Mouse (Mus musculus) kidney, adult 18-20 months (tissue): ENCODE data around the gene Trim34b.
"Not testable (repeated sequence)": the region's sequence is repeated elsewhere in the genome, so short reads cannot be mapped to it uniquely, and the experiment has no call there.

Source experiments
- DNase-seq: peaks from one replicate; pipeline ENCODE4 v3.0.0; 2021

Gene Trim34b

DNA sequence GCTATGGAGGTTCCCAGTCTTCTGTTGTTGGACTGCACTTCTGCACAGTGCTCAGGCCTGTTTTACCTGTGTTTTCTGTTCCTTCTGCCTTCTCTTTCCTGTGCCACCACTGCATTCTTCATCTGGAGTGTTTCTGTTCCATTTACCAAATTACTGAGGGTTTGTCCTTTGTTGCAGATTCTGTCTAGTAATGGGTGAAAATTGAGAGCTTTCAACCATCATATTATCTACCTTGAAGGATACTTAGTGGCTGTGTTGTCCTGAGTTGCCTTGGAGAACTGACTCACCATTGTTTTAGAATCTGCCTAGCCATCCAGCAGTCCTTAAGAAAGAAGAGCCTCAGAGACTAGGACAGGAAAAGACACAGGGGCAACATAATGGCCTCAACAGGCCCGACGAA lies at the start of gene Trim34b:
Gene Trim34b, plus strand, starts transcription at position 301 of the 400 bp plus-strand sequence.
- DNase-seq = not testable (repeated sequence)

DNA sequence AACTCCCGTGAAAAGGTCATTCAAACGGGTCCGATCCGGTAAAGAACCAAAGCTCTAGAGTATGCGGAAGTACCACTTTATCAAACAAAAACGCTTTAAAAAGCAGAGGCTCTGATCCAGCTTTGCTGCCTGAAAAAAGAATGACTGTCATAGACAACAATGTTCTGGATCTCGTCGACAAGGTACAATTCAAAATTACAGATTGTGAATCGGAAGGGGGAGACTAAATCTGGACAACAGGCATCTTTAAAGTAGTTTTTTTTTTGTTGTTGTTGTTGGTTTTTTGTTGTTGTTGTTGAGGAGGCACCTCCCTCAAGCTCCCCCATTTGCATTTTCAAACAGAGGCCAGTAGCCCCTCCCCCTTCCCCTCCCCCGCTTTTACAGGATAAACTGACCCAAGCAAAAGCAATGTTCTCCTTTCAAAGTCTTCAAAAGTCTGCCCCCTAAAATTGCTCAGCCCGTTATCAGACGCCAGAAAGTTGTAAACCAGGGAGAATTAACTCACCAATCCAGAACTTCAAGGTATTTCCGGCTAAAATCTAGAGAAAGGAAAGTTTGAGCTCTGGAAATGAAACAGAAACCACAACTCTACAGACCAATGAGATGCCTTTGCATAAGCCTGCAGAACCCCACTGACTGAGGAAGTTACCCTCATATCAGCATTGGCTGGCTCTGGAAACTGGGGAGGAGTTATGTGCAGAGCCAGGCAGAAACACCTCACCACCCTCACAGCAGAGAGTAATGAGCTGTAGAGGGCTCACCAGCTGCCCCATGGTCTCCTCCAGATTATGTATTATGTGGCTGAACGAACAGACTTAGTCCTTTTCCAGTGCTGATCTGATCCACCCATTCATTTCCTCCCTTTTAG lies 41.5 kb upstream of the Trim34b start, which contains the start of gene Trim5:
Gene Trim5, minus strand, starts transcription at position 519 of the 868 bp plus-strand sequence.
- peak; percentile 11 for DNase-seq

DNA sequence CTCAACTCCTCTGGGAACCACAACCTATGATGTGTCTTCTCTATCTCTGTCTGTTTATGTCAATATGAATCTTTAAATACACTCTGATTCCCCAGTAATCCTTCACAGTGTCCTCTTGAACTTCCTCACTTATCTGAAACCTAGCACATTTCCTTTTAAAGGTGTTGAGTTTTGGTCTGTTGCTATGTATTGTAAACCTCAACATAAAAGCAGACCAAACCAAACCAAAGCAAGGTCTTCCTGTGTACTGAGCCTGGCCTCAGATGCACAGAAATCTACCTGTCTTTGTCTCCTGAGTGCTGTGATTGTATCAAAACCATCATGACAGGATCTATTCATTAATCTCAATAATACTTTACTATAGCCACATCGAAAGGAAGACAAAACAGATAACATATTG lies 38.6 kb upstream of the Trim34b start:
- no peak for DNase-seq

DNA sequence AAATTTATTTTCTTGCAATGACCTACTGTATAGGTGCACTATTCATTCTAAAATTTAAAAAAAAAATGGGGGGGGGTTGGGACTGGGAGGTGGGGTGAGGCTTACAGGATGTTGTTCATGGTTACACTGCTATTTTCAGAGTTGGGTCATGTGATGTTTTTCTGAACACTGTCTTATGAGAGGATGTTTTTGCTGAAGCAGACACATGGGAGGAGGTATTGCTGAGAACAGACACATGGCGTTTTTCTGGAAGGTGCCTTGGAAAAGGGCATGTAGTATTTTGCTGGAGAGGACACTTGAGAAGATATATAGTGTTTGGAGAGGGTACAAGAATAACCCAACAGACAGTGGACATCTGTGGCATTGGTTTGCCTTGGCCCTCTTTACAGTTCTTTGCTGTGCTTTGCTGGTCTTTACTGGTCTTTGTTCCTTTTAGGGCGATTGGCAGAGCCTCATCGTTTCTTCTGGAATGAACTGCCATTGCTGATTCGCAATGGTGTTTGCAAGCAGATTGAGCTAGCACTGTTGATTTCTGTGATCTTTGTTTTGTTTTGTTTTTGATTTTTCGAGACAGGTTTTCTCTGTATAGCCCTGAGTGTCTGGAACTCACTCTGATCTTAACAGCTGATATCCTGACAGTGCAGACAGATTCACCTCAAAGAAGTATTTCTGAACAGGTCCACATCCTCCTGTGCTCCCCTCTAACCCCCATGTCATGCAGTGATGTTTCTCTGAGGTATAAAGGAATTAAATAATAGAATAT lies 37.5 kb upstream of the Trim34b start:
- DNase-seq = no peak

DNA sequence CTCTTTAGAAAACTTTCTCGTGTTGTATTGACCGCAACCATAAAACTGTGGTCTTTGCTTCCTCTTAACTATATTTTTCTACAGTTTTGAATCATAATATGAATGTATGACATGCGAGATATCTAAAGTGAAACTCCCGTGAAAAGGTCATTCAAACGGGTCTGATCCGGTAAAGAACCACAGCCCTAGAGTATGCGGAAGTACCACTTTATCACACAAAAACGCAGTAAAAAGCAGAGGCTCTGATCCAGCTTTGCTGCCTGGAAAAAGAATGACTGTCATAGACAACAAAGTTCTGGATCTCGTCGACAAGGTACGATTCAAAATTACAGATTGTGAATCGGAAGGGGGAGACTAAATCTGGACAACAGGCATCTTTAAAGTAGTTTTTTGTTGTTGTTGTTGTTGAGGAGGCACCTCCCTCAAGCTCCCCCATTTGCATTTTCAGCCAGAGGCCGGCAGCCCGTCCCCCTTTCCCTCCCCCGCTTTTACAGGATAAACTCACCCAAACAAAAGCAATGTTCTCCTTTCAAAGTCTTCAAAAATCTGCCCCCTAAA lies 14.4 kb upstream of the Trim34b start:
- peak; percentile 7 for DNase-seq

DNA sequence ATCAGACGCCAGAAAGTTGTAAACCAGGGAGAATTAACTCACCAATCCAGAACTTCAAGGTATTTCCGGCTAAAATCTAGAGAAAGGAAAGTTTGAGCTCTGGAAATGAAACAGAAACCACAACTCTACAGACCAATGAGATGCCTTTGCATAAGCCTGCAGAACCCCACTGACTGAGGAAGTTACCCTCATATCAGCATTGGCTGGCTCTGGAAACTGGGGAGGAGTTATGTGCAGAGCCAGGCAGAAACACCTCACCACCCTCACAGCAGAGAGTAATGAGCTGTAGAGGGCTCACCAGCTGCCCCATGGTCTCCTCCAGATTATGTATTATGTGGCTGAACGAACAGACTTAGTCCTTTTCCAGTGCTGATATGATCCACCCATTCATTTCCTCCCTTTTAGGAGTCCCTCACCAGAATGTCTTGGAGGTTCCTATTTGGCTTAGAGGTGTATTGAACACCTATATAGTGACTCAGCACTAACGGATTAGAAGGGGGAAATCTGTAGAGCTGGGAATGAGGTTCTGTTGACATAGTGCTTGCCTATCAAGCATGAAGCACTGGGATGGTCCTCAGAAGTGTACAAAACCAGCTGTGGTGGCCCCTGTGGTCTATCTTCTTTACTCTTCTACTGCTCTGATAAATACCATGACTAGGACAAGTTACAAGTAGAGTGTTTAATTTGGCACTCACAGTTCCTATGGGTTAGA lies 13.7 kb upstream of the Trim34b start, which contains the start of gene Trim12a:
Gene Trim12a, minus strand, starts transcription at position 98 of the 712 bp plus-strand sequence.
- not testable (repeated sequence) for DNase-seq

DNA sequence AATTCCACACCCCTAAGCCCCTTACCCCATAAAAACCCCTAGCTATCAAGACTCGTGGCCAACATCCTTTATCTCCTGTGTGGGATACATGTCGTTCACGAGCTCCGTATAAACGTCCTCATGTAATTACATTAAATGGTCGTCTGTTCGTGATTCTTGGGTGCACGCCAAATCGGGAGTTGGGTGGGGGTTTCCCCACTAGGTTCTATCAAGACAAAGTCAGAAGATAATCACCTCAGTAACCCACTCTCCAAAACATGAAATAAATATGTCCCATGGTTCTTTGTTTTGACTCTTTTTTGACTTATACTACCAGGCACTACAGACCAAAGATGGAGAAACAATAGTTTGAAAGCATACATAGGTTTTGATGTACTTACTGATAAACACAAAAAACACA lies 7.2 kb upstream of the Trim34b start:
- no peak for DNase-seq

DNA sequence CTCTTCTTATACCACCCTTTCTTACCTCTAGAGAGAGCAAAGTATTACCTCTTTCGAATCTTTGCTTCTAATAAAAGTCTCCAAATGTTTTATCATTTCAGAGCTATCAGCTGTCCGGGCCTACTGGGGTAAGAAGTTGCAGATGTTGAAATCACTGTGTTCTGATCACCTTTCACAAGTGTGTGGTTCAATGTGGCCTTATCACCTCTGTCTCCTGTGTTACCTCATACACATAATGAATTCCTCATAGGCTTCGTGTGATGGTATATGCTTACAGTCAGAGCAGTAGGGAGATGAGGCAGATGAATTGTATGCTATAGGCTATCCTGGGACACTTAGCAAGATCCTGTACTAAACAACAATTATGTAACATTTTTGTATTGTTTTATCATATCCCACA lies 6.3 kb downstream of the Trim34b start:
- DNase-seq = not testable (repeated sequence)

DNA sequence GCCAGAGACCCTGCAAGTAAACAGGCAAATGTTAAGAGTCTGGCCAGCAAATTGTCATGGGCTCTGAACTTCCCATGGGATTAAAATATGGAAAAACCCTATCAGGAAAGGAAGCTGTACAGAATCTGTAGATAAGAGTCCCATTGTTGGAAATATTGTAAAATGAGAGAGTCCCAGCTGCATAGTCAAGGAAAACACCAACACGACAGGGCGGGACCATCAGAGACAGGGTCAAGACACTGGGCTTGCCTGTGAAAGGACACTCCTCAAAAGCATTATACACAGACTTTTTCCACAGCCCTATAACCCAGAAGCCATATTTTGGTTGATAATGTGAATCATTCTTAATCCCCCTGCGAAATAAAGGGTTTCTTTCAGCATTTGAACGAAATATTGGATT lies 11.5 kb downstream of the Trim34b start:
- not testable (repeated sequence) for DNase-seq

DNA sequence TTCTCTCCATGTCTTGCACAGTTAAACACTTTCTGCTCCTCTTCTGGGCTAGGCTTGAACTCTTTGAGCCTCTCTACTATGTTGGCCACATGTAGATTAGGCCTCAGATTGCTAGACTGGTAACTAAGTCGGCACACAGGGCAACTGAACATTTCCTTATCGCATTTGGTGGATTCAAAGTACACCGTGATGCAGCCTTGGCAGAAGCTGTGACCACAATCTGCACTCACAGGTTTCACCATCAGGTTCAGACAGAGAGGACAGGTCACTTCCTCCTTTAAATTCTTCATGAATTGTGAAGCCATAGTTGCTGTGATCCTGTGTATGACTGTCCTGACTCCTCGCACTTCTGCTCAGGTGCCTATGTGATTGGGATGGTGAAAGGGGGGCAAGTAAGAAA lies 18.8 kb downstream of the Trim34b start:
- DNase-seq = not testable (repeated sequence)

DNA sequence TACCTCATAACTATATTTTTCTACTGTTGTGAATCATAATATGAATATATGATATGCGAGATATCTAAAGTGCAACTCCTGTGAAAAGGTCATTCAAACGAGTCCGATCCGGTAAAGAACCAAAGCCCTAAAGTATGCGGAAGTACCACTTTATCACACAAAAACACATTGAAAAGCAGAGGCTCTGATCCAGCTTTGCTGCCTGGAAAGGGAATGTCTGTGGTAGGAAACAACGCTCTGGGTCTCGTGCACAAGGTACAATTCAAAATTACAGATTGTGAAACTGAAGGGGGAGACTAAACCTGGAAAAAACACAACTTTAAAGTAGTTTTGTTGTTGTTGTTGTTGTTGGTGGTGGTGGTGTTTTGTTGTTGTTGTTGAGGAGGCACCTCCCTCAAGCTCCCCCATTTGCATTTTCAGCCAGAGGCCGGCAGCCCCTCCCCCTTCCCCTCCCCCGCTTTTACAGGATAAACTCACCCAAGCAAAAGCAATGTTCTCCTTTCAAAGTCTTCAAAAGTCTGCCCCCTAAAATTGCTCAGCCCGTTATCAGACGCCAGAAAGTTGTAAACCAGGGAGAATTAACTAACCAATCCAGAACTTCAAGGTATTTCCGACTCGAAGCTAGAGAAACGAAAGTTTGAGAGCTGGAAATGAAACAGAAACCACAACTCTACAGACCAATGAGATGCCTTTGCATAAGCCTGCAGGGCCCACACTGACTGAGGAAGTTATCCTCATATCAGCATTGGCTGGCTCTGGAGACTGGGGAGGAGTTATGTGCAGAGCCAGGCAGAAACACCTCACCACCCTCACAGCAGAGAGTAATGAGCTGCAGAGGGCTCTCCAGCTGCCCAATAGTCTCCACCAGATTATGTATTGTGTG lies 23.7 kb downstream of the Trim34b start, which contains the start of gene Trim12c:
Gene Trim12c, minus strand, starts transcription at position 646 of the 883 bp plus-strand sequence.
- peak; percentile 68 for DNase-seq

DNA sequence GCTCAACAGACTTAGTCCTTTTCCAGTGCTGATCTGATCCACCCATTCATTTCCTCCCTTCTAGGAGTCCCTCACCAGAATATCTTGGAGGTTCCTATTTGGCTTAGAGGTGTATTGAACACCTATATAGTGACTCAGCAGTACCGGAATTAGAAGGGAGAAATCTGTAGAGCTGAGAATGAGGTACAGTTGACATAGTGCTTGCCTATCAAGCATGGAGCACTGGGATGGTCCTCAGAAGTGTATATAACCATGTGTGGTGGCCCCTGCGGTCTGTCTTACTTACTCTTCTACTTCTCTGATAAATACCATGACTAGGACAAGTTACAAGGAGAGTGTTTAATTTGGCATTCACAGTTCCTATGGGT lies 24.3 kb downstream of the Trim34b start:
- no peak for DNase-seq

DNA sequence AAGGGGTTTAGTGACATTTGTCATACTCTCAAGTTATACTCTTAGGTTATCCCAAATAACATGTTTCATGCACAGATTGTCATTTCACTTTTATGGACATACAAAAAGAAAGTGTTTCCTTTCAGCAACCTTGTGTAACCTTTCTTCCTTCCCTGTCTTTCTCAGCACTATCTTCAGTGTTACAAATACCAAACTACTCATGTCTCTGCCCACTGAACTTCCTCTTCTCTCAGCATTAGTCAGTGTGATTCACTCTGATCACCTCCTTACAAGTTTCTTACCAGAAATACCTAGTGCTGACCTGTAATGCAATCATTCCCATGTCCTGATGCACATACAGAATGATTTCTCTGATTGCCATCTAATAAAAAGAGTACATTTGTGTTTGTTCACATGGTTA lies 37.1 kb downstream of the Trim34b start:
- no peak for DNase-seq

DNA sequence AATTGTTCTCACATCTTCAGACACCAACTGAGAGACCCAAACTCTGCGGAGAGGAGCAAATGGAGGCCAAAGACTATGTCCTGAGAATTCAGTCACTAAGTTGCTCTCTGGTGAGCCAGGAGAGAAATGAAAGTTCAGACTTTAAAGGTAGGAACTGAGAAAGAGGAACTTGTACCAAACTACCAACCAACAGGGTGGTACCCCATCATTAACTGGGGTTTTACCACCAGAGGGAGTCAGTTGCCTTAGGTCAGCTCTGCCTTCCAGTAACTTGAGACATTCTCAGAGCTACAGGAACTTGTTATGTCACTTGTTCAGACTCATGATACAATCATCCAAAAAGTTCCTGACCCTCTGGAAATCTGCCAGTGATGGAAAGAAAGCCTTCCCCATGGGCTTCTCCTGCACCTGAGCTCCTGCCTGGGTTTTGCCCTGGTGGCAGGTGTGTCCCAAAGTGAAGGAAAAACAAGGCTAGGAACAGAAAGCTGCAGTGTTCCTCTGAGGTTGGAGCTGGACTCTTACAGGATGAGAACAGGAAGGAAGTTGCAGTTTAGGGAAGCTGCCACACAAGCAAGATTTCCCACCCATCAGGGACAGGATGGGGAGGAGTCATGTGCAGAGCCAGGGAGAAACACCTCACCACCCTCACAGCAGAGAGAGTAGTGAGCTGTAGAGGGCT lies 40.6 kb downstream of the Trim34b start, which contains the start of gene Trim30b:
Gene Trim30b, minus strand, starts transcription at position 149 of the 679 bp plus-strand sequence.
- DNase-seq = peak; percentile 19
